Mouse (Mus musculus) megakaryocyte, embryonic 14.5 days (primary cell): ENCODE results near the gene Clec2e. TPM values are rescaled to one million over a fixed set of nuclear protein-coding genes. Genes with fewer than 3 reads are reported as not detected.
A peak's percentile ranks its signal among the peaks of the same experiment; 100 is the strongest.

Experiments
- H3K27me3 ChIP-seq: replicated peaks from 2 replicates; pipeline ENCODE3; 2012; ENCODE audit warnings: inconsistent platforms
- H3K36me3 ChIP-seq: replicated peaks from 2 replicates; pipeline ENCODE3; 2012; ENCODE audit warnings: low read length, inconsistent platforms, mixed read lengths
- H3K4me1 ChIP-seq: 2 replicates; pipeline ENCODE4 v1.6.1; 2012; ENCODE audit warnings: inconsistent platforms
- H3K4me3 ChIP-seq: replicated peaks from 2 replicates; pipeline ENCODE3; 2012; ENCODE audit warnings: moderate library complexity, mild to moderate bottlenecking, inconsistent platforms
- H3K9me3 ChIP-seq: 2 replicates; pipeline ENCODE4 v1.6.1; 2012; ENCODE audit warnings: inconsistent platforms
- FLI1 ChIP-seq: IDR thresholded peaks from 2 replicates; pipeline ENCODE4 v1.6.1; 2012; ENCODE audit warnings: low read length, inconsistent platforms, mixed read lengths
- GATA1 ChIP-seq: IDR thresholded peaks from 3 replicates; pipeline ENCODE4 v1.6.1; 2012; ENCODE audit warnings: mixed read lengths, low read length, inconsistent platforms, borderline replicate concordance
- polyA plus RNA-seq: library from polyadenylated mRNA; stranded (reverse); fragments of >175 nt; gene quantifications from 2 replicates; pipeline ENCODE4 v1.2.3, GENCODE M21; 2012; ENCODE audit warnings: low replicate concordance; ENCODE audit not compliant: insufficient read depth

Clec2e gene
- polyA plus RNA-seq, 1 experiment: not detected

DNA sequence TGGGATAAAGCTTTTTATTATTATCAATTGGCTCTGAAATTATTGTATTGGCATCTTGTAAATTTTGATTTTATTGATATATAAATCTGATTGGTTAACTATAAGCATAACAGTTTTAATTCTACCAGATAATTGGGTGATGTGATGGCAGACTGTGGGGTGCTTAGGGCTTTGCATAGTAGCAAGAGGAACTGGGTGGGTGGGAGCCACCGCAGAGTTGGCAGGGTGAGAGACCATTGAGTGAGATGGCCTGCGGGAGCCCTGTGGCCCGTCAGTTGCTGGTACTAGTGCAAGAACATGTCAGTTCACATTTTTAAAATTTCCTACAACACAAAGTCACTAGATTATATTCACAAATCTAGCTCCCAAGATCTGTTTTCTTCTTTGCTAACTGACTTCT is 34.9 kb downstream of the Clec2e start:
- peaks cover 10% of the 10 kb centered on the region; the same call in 1 of the 2 replicates for H3K4me1 ChIP-seq
- TF ChIP-seq FLI1: no peak
- TF ChIP-seq GATA1: no peak
- no peaks in the 10 kb centered on the region for H3K27me3 ChIP-seq
- peaks cover 3% of the 10 kb centered on the region for H3K36me3 ChIP-seq
- H3K4me3 ChIP-seq: no peak overlapping the region
- H3K9me3 ChIP-seq: peaks cover 5% of the 10 kb centered on the region; the same call in 1 of the 2 replicates

DNA sequence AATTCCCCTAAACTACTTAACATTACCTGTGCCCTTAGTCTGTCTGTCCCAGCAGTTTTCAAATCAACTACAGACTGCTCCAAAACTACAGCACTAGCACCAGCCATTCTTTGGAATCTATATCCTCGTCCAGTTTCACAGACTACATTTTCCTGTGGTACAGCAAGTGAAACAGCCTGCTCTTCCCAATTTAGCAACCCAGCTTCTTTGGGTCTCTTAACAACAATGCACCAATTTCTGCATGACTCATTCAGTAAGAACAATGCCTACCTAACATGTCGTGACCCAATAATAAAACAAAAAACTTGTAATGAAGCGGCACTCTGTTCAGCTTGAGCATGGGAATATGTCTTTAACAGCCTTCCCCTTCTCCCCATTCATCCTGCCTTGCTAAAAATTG is 35.3 kb downstream of the Clec2e start:
- H3K4me3 ChIP-seq: no peak overlapping the region
- peaks cover 3% of the 10 kb centered on the region for H3K36me3 ChIP-seq
- no peak for TF ChIP-seq FLI1
- no peak for TF ChIP-seq GATA1
- H3K27me3 ChIP-seq: no peaks in the 10 kb centered on the region
- H3K4me1 ChIP-seq: peaks cover 10% of the 10 kb centered on the region; the same call in 1 of the 2 replicates
- peaks cover 5% of the 10 kb centered on the region; the same call in 1 of the 2 replicates for H3K9me3 ChIP-seq

DNA sequence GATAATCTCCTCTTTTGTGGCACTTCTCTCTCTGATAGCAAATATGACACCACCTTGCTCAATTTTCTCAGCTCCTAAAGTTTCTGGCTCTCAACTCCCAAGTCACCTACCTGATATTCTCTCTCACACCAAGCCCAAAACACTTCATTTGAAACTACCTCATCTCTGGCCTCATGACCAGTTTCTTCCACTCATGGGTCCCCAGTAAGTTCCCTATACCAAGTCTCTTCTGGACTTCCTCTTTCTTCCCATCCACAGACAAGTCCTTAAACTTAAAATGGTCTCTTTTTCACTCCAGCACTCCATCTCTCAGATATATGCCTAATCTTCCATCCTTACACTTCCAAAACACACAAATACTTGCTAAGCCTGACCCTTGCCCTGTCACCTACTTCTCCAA is 42.7 kb downstream of the Clec2e start:
- Histone ChIP-seq H3K4me1 (peaks cover 8% of the 10 kb centered on the region; the same call in 1 of the 2 replicates), H3K27me3 (no peaks in the 10 kb centered on the region), H3K36me3 (no peaks in the 10 kb centered on the region), H3K4me3 (no peak overlapping the region), H3K9me3 (no peaks in the 10 kb centered on the region)
- TF ChIP-seq GATA1 (no peak), FLI1 (no peak)

DNA sequence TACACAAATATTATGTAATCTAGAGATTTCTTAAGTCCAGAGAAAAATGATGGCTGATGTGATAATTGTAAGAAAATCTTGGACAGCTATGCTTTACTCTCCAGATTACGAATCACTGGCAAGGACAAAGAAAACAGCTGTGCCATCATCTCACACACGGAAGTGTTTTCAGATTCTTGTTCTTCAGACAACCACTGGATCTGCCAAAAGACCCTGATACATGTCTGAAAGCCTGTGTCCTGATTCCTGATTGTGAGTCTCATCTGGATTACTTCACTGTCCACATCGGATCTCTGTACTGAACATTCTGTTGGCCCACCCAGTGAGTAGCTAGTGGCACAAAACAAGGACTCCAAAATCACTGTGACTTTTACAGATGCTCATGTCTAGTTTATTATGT is 44.5 kb downstream of the Clec2e start:
- H3K4me3 ChIP-seq: no peak overlapping the region
- TF ChIP-seq FLI1: no peak
- TF ChIP-seq GATA1: no peak
- no peaks in the 10 kb centered on the region for H3K9me3 ChIP-seq
- no peaks in the 10 kb centered on the region for H3K27me3 ChIP-seq
- H3K36me3 ChIP-seq: no peaks in the 10 kb centered on the region
- peaks cover 13% of the 10 kb centered on the region for H3K4me1 ChIP-seq

DNA sequence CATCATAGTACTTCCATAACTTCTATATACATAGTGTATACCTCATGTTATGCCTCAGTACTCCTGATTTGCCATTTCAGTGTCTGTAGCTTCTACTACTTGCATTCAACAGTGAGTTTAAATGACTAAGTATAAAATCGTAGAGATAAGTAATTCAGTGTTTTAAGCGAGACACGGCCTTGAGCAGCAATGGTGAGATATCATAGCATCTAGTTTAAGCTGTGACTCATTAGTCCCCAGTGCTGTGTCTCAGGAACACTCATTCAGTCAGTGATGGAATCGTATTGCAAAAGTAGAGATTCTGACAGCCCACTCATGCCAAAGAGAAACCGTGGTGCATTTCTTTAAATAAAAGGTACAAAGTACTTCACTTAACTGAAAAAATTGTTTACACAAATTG is 49.0 kb downstream of the Clec2e start:
- TF ChIP-seq FLI1 (no peak), GATA1 (no peak)
- Histone ChIP-seq H3K4me3 (no peak overlapping the region), H3K9me3 (no peaks in the 10 kb centered on the region), H3K27me3 (no peaks in the 10 kb centered on the region), H3K4me1 (peaks cover 42% of the 10 kb centered on the region), H3K36me3 (no peaks in the 10 kb centered on the region)

DNA sequence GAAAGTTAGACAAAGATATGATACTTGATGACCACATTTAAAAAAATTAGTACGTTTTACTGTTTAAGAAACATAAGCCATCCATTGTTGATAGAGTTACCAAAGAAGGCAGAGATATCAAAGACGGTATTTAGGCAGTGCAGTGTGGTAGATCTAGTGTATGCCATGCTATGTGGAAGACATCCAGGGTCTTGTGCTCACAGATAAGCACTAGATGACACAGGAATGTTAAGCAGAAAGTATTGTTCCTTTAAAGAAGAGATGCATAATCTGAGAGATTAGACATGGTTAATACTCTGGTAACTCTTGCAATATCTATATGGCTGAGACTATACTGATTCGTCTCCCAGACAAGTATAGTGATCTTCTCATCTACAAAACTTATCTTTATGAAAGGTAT is 49.6 kb downstream of the Clec2e start:
- H3K36me3 ChIP-seq: no peaks in the 10 kb centered on the region
- TF ChIP-seq FLI1 (no peak), GATA1 (no peak)
- no peaks in the 10 kb centered on the region for H3K9me3 ChIP-seq
- H3K4me1 ChIP-seq: peaks cover 49% of the 10 kb centered on the region
- no peak overlapping the region for H3K4me3 ChIP-seq
- no peaks in the 10 kb centered on the region for H3K27me3 ChIP-seq

DNA sequence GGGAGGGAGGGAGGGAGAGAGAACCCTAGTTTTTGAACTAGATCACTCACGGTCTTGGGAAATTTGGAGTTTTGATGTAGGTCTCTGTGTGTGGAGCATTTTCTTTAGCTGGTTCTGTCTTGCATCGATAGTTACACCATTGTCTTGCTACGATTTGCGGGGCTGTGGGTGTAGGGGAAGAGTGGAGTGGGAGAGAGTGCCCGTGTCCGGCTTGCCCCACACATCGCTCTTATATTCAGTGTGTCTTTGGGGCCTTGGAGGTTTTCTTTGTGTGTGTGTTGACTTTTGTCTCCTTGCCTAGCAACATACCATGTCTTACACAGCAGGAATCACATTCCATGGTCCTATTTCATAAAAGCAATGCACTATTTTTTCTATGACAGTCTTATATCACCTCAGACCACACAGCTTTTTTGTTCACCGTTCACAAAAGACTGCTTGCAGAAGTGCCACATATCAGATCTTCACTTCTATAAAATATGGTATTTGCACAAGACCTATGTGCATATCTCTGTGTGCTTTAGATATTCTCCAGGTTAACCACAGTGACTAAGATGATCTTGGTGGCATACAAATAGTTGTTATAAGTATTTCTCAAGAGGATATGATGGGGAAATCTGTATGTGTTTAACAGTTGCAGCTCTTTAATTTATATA is 51.0 kb downstream of the Clec2e start:
- Histone ChIP-seq H3K4me3 (peak overlapping the region; percentile 90), H3K36me3 (no peaks in the 10 kb centered on the region), H3K27me3 (no peaks in the 10 kb centered on the region), H3K9me3 (no peaks in the 10 kb centered on the region), H3K4me1 (peaks cover 62% of the 10 kb centered on the region)
- TF ChIP-seq FLI1 (no peak), GATA1 (no peak)

DNA sequence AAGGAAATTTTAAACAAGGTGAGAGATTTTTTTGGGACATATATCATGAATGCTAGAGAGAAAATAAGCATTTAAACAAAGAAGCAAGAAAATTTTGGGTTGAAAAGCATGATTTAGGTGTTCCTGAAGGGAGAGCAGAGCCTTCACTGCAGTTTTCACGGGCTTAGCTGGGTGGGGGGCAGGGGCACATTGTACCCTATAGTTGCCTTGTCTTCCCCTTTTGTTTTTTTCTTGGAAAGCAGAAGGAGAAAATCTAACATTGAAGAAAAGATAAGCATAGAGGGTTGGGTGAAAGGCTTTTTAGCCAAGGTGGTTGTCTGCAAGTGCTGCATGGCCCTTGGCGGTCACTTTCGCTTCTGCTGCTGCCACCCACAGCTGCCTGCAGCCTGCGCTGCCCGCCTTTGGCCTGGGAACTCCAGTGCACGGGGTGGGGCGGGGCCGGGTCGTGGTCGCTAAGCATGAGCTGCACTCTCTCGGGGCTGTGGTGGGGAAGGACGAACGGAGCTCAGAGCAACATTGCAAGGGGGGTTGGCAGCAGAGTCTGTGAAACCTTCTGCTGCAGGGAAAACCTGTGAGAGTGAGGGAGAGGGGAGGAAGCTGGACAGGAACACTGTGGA is 51.7 kb downstream of the Clec2e start:
- Histone ChIP-seq H3K9me3 (no peaks in the 10 kb centered on the region), H3K27me3 (no peaks in the 10 kb centered on the region), H3K36me3 (peaks cover 3% of the 10 kb centered on the region), H3K4me1 (peaks cover 67% of the 10 kb centered on the region), H3K4me3 (peak overlapping the region; percentile 91)
- no peak for TF ChIP-seq GATA1
- TF ChIP-seq FLI1: no peak

DNA sequence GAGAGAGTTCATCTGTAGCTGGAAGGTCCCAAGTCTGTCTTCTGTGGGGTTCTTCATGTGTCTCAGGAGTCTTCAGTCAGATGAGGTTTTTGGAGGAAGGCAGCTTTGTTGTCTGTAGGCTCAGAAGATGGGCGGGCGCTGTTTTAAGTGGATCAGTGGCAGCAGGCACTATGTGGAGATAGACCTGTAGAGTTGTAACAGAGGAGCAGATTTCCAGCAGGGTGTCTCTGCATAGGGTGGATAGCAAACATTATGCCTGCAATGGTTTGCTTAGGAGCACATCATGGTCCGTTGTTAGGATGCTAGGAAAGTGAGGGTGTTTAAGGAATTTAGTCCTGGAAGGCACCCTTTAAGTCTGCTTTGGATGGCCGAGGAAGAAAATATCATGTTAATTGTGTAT is 52.3 kb downstream of the Clec2e start:
- peaks cover 72% of the 10 kb centered on the region for H3K4me1 ChIP-seq
- H3K4me3 ChIP-seq: peak overlapping the region; percentile 80

DNA sequence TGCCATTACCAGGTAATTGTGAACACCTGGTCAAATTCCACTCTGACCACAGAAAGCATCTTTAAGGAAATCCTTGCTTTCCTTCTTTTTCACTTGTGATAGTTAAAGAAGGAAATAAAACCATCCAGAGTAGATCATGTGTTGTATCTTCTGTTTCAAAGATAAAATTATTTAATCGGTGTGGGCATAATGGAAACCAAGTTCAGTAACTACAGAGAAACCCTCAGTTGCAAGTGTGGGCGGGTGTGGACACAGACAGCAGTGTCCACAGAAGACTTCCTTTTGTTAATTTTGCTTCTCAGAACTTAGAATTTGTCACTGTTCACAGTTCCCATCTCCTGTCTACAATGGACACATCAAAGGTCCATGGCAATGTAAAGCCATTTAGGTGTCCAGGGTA is 55.1 kb downstream of the Clec2e start, which contains the start of gene Klrb1f:
Gene Klrb1f, plus strand, starts transcription at position 301 of the 400 bp plus-strand sequence.
- TF ChIP-seq GATA1: no peak
- TF ChIP-seq FLI1: no peak
- peaks cover 85% of the 10 kb centered on the region for H3K4me1 ChIP-seq
- no peaks in the 10 kb centered on the region for H3K27me3 ChIP-seq
- H3K4me3 ChIP-seq: peak within 1 kb of the TSS; percentile 56
- peaks cover 7% of the 10 kb centered on the region for H3K36me3 ChIP-seq
- H3K9me3 ChIP-seq: no peaks in the 10 kb centered on the region

More for the DNA sequence above, 52.3 kb downstream of the Clec2e start:
- no peak for TF ChIP-seq FLI1
- H3K36me3 ChIP-seq: peaks cover 4% of the 10 kb centered on the region
- no peaks in the 10 kb centered on the region for H3K27me3 ChIP-seq
- no peaks in the 10 kb centered on the region for H3K9me3 ChIP-seq
